Comparison of ENCODE assay signal across 21 mouse cellular contexts in the genomic region with DNA sequence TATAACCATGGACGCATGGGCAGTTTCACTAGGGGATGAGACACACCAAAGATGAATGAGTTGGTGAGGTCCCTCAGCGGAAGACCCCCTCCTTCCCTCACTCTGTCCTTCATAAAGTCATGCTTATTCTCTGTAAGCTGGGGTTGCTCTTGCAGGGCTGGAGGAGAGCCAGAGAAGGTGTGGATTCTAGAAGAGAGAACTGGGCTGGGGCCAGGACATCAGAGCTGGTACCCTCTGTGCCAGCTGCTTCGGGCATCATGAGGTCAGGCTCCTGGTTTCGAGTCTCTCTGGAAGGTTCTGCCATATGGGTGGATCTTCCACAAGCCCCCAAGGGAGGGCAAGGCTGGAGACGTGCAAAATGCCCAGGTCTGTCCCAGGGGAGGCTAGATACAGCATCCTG. TPM values are rescaled to one million over a fixed set of nuclear protein-coding genes. Genes with fewer than 3 reads are reported as not detected.
A peak's percentile ranks its signal among the peaks of the same experiment; 100 is the strongest.
DNase-seq lines count a peak whose midpoint lies in the region; ATAC-seq and TF ChIP-seq lines count a peak whose summit lies in the region.
"Had no signal": no experiment of that assay in that cellular context is flagged by ENCODE, and none has a peak within 500 bp of the region (broad histone marks: within the 10 kb centered on the region; RNA-seq: fewer than 3 reads in every experiment).

No protein-coding gene starts in this region.

- 87% methylated on average over 5 of the region's 5 CpGs for WGBS in embryonic facial prominence, embryonic 10.5 days
- 80% methylated on average over 5 of the region's 5 CpGs for WGBS in intestine, embryonic 15.5 days

- no peak for TF ChIP-seq CTCF in E14TG2a.4 (conservative IDR thresholded peaks at IDR 0.05; ENCODE audit: low read length)

- H3K27me3 ChIP-seq in E14TG2a.4 (ENCODE audit: insufficient read depth, low read length) = peaks cover 29% of the 10 kb centered on the region
- H3K27me3 ChIP-seq in embryonic facial prominence, embryonic 10.5 days (replicated peaks; ENCODE audit: low read depth, poor library complexity, severe bottlenecking) = no peaks in the 10 kb centered on the region
- H3K27me3 ChIP-seq in intestine, embryonic 15.5 days (replicated peaks) = no peaks in the 10 kb centered on the region
- H3K27me3 ChIP-seq: embryonic facial prominence, embryonic 13.5 days; embryonic facial prominence, embryonic 15.5 days; forebrain, embryonic 12.5 days had no signal

- no peak overlapping the region for H3K4me2 ChIP-seq in intestine, embryonic 15.5 days (replicated peaks)
- H3K4me2 ChIP-seq: embryonic facial prominence, embryonic 13.5 days; embryonic facial prominence, embryonic 15.5 days; forebrain, embryonic 12.5 days had no signal

- DNase-seq in left cerebral cortex, postnatal 4 days = peak; percentile 25
- DNase-seq in left cerebral cortex, adult 18-20 months (ENCODE audit: low spot score in 2 of 2) = no peak
- DNase-seq in embryonic facial prominence, embryonic 10.5 days (ENCODE audit: low spot score) = no peak
- DNase-seq in thymus, postnatal 10 days (ENCODE audit: low spot score in 2 of 2) = no peak
- DNase-seq: adrenal gland, adult 8-10 months; adrenal gland, postnatal 14 days; adrenal gland, postnatal 36 days; cerebellum, adult 11-12 months; cerebellum, adult 2 months; cerebellum, adult 9-11 months had no signal

- peaks cover 20% of the 10 kb centered on the region for H3K9me3 ChIP-seq in E14TG2a.4 (ENCODE audit: low read length)
- H3K9me3 ChIP-seq in embryonic facial prominence, embryonic 10.5 days = no peaks in the 10 kb centered on the region
- no peaks in the 10 kb centered on the region for H3K9me3 ChIP-seq in intestine, embryonic 15.5 days
- H3K9me3 ChIP-seq: embryonic facial prominence, embryonic 13.5 days; embryonic facial prominence, embryonic 15.5 days; forebrain, embryonic 10.5 days; forebrain, embryonic 12.5 days had no signal

- no peak overlapping the region for H3K9ac ChIP-seq in intestine, embryonic 15.5 days
- H3K9ac ChIP-seq: embryonic facial prominence, embryonic 13.5 days; embryonic facial prominence, embryonic 15.5 days; forebrain, embryonic 12.5 days had no signal

- peaks cover 27% of the 10 kb centered on the region for H3K4me1 ChIP-seq in E14TG2a.4 (replicated peaks; ENCODE audit: low read depth, low read length)
- H3K4me1 ChIP-seq in embryonic facial prominence, embryonic 10.5 days = peaks cover 5% of the 10 kb centered on the region
- H3K4me1 ChIP-seq in intestine, embryonic 15.5 days (replicated peaks) = no peaks in the 10 kb centered on the region; the same call in 1 of the 2 replicates
- H3K4me1 ChIP-seq: embryonic facial prominence, embryonic 13.5 days; forebrain, embryonic 10.5 days; forebrain, embryonic 12.5 days had no signal

- no peak for ATAC-seq in intestine, embryonic 15.5 days
- ATAC-seq: activated CD4-positive, CD25-positive, alpha-beta regulatory T cell, adult 4 months; forebrain, embryonic 14.5 days; forebrain, embryonic 16.5 days; Patski had no signal

- 0 out of 2 replicates have a peak, but pooled peaks cover 6% of the 10 kb centered on the region for H3K36me3 ChIP-seq in E14TG2a.4 (ENCODE audit: insufficient read depth, low read length)
- H3K36me3 ChIP-seq in embryonic facial prominence, embryonic 10.5 days (replicated peaks) = no peaks in the 10 kb centered on the region
- no peaks in the 10 kb centered on the region for H3K36me3 ChIP-seq in intestine, embryonic 15.5 days
- H3K36me3 ChIP-seq: embryonic facial prominence, embryonic 13.5 days; embryonic facial prominence, embryonic 15.5 days; forebrain, embryonic 10.5 days; forebrain, embryonic 12.5 days had no signal

- intact Hi-C loops in left cerebral cortex, postnatal 4 days (cut with DNase I) = no loop called here

- peak overlapping the region; percentile 54 for H3K4me3 ChIP-seq in E14TG2a.4 (replicated peaks; ENCODE audit: low read length)
- H3K4me3 ChIP-seq in embryonic facial prominence, embryonic 10.5 days = no peak overlapping the region
- H3K4me3 ChIP-seq in intestine, embryonic 15.5 days (replicated peaks) = no peak overlapping the region
- H3K4me3 ChIP-seq: embryonic facial prominence, embryonic 13.5 days; embryonic facial prominence, embryonic 15.5 days; erythroblast, embryonic 14.5 days; forebrain, embryonic 10.5 days; forebrain, embryonic 12.5 days had no signal

- H3K27ac ChIP-seq in embryonic facial prominence, embryonic 10.5 days (replicated peaks) = peak overlapping the region; percentile 44; the same call in 1 of the 2 replicates
- H3K27ac ChIP-seq in intestine, embryonic 15.5 days = no peak overlapping the region
- H3K27ac ChIP-seq: embryonic facial prominence, embryonic 13.5 days; embryonic facial prominence, embryonic 15.5 days; forebrain, embryonic 10.5 days; forebrain, embryonic 12.5 days had no signal

RNA-seq across cellular contexts. Expression of gene Zfp652, which starts 13.9 kb away (rescaled TPM):
- 10 to 100 TPM; 50.8 to 53.1 TPM for total RNA-seq in left cerebral cortex, postnatal 4 days (2021)
- 10 to 100 TPM; 37.8 to 41.1 TPM for total RNA-seq in left cerebral cortex, adult 18-20 months (2021)
- 19.5 and 20.3 TPM in 2 replicates for polyA plus RNA-seq in embryonic facial prominence, embryonic 10.5 days (2016; fragmentation: Nextera tagmentation; extraction: Ambion mirVana)
- polyA plus RNA-seq in intestine, embryonic 15.5 days (2015; fragmentation: Nextera tagmentation; extraction: Ambion mirVana) = 18.0 and 18.4 TPM in 2 replicates

RNA-seq across cellular contexts. Expression of gene B130006D01Rik, which starts 24.8 kb away (rescaled TPM):
- total RNA-seq in left cerebral cortex, postnatal 4 days (2021) = 1 to 10 TPM; 1.8 to 2.2 TPM
- total RNA-seq in left cerebral cortex, adult 18-20 months (2021) = 1 to 10 TPM; 1.2 to 1.3 TPM
- polyA plus RNA-seq in embryonic facial prominence, embryonic 10.5 days (2016; fragmentation: Nextera tagmentation; extraction: Ambion mirVana) = 1.9 and 2.2 TPM in 2 replicates
- 0.77 and 0.96 TPM in 2 replicates for polyA plus RNA-seq in intestine, embryonic 15.5 days (2015; fragmentation: Nextera tagmentation; extraction: Ambion mirVana)
- polyA plus RNA-seq: erythroblast, embryonic 14.5 days had no signal

RNA-seq across cellular contexts. Expression of gene Phb, which starts 31.8 kb away (rescaled TPM):
- total RNA-seq in left cerebral cortex, postnatal 4 days (2021) = 100 to 1,000 TPM in 1 of 2 experiments, 10 to 100 TPM in 1; 96.0 to 104 TPM
- 100 to 1,000 TPM in 1 of 2 experiments, 10 to 100 TPM in 1; 87.4 to 103 TPM for total RNA-seq in left cerebral cortex, adult 18-20 months (2021)
- 309 and 312 TPM in 2 replicates for polyA plus RNA-seq in embryonic facial prominence, embryonic 10.5 days (2016; fragmentation: Nextera tagmentation; extraction: Ambion mirVana)
- polyA plus RNA-seq in intestine, embryonic 15.5 days (2015; fragmentation: Nextera tagmentation; extraction: Ambion mirVana) = 305 and 328 TPM in 2 replicates
